ENCODE assay signal across 17 mouse cellular contexts in genomic region chr2:35156985-35157384, GRCm38 (mm10). TPM values are rescaled to one million over a fixed set of nuclear protein-coding genes. Genes with fewer than 3 reads are reported as not detected.
"Had no signal": no experiment of that assay in that cellular context is flagged by ENCODE, and none has a peak within 500 bp of the region (broad histone marks: within the 10 kb centered on the region; RNA-seq: fewer than 3 reads in every experiment).

No protein-coding gene starts in this region.

- H3K27me3 ChIP-seq: limb, embryonic 15.5 days; liver, embryonic 15.5 days; lung, embryonic 15.5 days; midbrain, embryonic 12.5 days; neural tube, embryonic 13.5 days had no signal

- ATAC-seq: intestine, postnatal 0 days; midbrain, embryonic 16.5 days had no signal

- H3K4me3 ChIP-seq: limb, embryonic 15.5 days; liver, embryonic 15.5 days; lung, embryonic 15.5 days; midbrain, embryonic 12.5 days; neural tube, embryonic 13.5 days had no signal

- H3K27ac ChIP-seq: limb, embryonic 15.5 days; liver, embryonic 15.5 days; lung, embryonic 15.5 days; midbrain, embryonic 12.5 days; neural tube, embryonic 13.5 days had no signal

- H3K9ac ChIP-seq: limb, embryonic 15.5 days; liver, embryonic 15.5 days; lung, embryonic 15.5 days; midbrain, embryonic 12.5 days; neural tube, embryonic 13.5 days had no signal

- H3K4me1 ChIP-seq: limb, embryonic 15.5 days; liver, embryonic 15.5 days; lung, embryonic 15.5 days; midbrain, embryonic 12.5 days; neural tube, embryonic 13.5 days had no signal

- H3K4me2 ChIP-seq: limb, embryonic 15.5 days; liver, embryonic 15.5 days; lung, embryonic 15.5 days; midbrain, embryonic 12.5 days; neural tube, embryonic 13.5 days had no signal

- DNase-seq: kidney, adult 8-10 months; kidney, postnatal 36 days; layer of hippocampus, adult 9-11 months; layer of hippocampus, postnatal 36 days; retina, postnatal 1 day; right cerebral cortex, postnatal 4 days; spleen, adult 18-20 months; thymus, adult 18-20 months; thymus, postnatal 14 days had no signal

- H3K9me3 ChIP-seq: limb, embryonic 15.5 days; liver, embryonic 15.5 days; lung, embryonic 15.5 days; midbrain, embryonic 12.5 days; neural tube, embryonic 13.5 days had no signal

RNA-seq across cellular contexts. Expression of gene AI182371, which starts 55.6 kb away (rescaled TPM):
- polyA plus RNA-seq: limb, embryonic 11.5 days had no signal
